Mouse (Mus musculus) heart, embryonic 11.5 days (tissue): ENCODE data around the gene Rapgef1. TPM values are rescaled to one million over a fixed set of nuclear protein-coding genes. Genes with fewer than 3 reads are reported as not detected.
A peak's percentile ranks its signal among the peaks of the same experiment; 100 is the strongest.

Source experiments
- ATAC-seq: fragments of 200-750 bp; cut with Nextera tagmentation; replicated peaks from 2 replicates; pipeline ENCODE4 v1.8.0; 2017; ENCODE audit warnings: moderate library complexity; ENCODE audit not compliant: insufficient number of reproducible peaks, low FRiP score, low TSS enrichment
- H3K27ac ChIP-seq: fragments of 300-500 bp; sonication (generic); 2 replicates; pipeline ENCODE4 v1.5.1; 2014; ENCODE audit warnings: mild to moderate bottlenecking, low read depth, low read length
- H3K27me3 ChIP-seq: fragments of 300-500 bp; sonication (generic); 2 replicates; pipeline ENCODE4 v1.6.1; 2014; ENCODE audit warnings: mild to moderate bottlenecking, low read length, mixed read lengths; ENCODE audit not compliant: control insufficient read depth, insufficient read depth
- H3K36me3 ChIP-seq: fragments of 300-500 bp; sonication (generic); 2 replicates; pipeline ENCODE4 v1.6.1; 2014; ENCODE audit warnings: mild to moderate bottlenecking, low read length, moderate library complexity, mixed read lengths; ENCODE audit not compliant: control insufficient read depth, insufficient read depth
- H3K4me1 ChIP-seq: fragments of 300-500 bp; sonication (generic); 2 replicates; pipeline ENCODE4 v1.6.1; 2014; ENCODE audit warnings: low read length; ENCODE audit not compliant: control insufficient read depth, insufficient read depth
- H3K4me2 ChIP-seq: fragments of 300-500 bp; sonication (generic); 2 replicates; pipeline ENCODE4 v1.6.1; 2014; ENCODE audit warnings: mild to moderate bottlenecking, moderate library complexity
- H3K4me3 ChIP-seq: fragments of 300-500 bp; sonication (generic); 2 replicates; pipeline ENCODE4 v1.5.1; 2014; ENCODE audit warnings: low read depth, low read length
- H3K9ac ChIP-seq: fragments of 300-500 bp; sonication (generic); 2 replicates; pipeline ENCODE4 v1.6.1; 2014; ENCODE audit warnings: mild to moderate bottlenecking, low read depth, low read length, moderate library complexity
- H3K9me3 ChIP-seq: fragments of 300-500 bp; sonication (generic); replicated peaks from 2 replicates; pipeline ENCODE4 v1.6.1; 2016; ENCODE audit warnings: low read length; ENCODE audit not compliant: control insufficient read depth
- WGBS: fragments of 180-500 bp; shearing (Covaris S2); extraction: QIAGEN DNeasy Blood & Tissue Kit; methylation state at CpG from one replicate; pipeline ENCODE4 v1.1.7; 2014; ENCODE audit not compliant: insufficient replicate concordance; 5-methylcytosine and 5-hydroxymethylcytosine counted together
- polyA plus RNA-seq: library from polyadenylated mRNA; unstranded; fragments of >200 nt; fragmentation: Nextera tagmentation; extraction: Ambion mirVana; gene quantifications from 2 replicates; pipeline ENCODE4 v1.2.1, GENCODE M21; 2014

Rapgef1 gene
- polyA plus RNA-seq, 1 experiment from 2014 or later, result 9.1 TPM

GRCm38 (mm10) chr2:29747188-29747782 lies 127.8 kb downstream of the Rapgef1 start:
- Histone ChIP-seq H3K9ac (peak overlapping the region; percentile 63), H3K36me3 (no peaks in the 10 kb centered on the region), H3K4me3 (peak overlapping the region; percentile 48), H3K27ac (no peak overlapping the region), H3K4me2 (peak overlapping the region; percentile 86), H3K9me3 (no peaks in the 10 kb centered on the region), H3K4me1 (peaks cover 2% of the 10 kb centered on the region; the same call in 1 of the 2 replicates), H3K27me3 (peaks cover 58% of the 10 kb centered on the region)
- 2% methylated on average over 47 of the region's 50 CpGs for WGBS
- ATAC-seq, result no peak

DNA sequence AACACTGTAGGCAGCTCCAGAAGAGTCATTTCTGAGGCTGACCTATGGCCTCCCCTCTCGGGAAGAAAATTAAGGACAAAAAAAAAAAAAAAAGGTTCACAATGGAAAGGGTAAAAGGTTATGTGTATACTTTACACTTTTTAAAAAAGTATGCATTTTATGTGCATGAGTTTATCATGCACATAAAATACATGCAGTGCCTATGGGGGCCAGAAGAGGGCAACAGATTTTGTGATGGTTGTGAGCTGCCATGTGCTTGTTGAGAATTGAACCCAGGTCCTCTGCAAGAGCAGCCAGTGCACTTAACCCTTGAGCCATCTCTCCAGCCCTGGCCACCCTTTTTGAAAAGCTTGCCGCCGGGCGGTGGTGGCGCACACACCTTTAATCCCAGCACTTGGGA lies 128.3 kb downstream of the Rapgef1 start:
- WGBS, result 50% methylated on average over 5 of the region's 5 CpGs
- Histone ChIP-seq H3K27me3 (peaks cover 63% of the 10 kb centered on the region), H3K4me1 (peaks cover 2% of the 10 kb centered on the region; the same call in 1 of the 2 replicates), H3K36me3 (no peaks in the 10 kb centered on the region), H3K27ac (no peak overlapping the region), H3K9ac (no peak overlapping the region), H3K4me2 (peak overlapping the region; percentile 86), H3K9me3 (no peaks in the 10 kb centered on the region), H3K4me3 (peak overlapping the region; percentile 48; the same call in 1 of the 2 replicates)
- ATAC-seq, result no peak

DNA sequence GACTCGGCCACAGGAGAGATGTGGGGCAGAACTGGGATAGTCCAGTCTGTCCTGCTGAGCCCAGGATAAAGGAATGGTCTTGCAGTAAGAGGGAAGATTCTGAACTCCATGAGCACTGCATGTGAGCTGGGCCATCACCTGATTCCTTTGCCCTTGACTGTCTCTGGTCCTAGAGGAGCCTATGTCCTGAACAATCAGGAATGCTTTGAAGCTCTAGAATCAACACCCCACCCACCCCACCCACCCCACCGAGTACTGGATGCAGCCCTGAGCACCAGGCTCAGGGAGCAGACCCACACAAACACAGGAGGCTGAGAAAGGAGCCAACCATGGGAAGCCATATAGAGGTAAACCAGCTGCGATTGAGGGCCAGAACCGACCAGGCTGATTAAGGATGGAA lies 129.0 kb downstream of the Rapgef1 start:
- H3K27me3 ChIP-seq, result peaks cover 67% of the 10 kb centered on the region
- H3K4me3 ChIP-seq, result no peak overlapping the region
- no peak for ATAC-seq
- H3K4me1 ChIP-seq, result peaks cover 2% of the 10 kb centered on the region; the same call in 1 of the 2 replicates
- H3K4me2 ChIP-seq, result no peak overlapping the region
- WGBS, result 73% methylated on average over 4 of the region's 4 CpGs
- H3K36me3 ChIP-seq, result no peaks in the 10 kb centered on the region
- no peak overlapping the region for H3K27ac ChIP-seq
- H3K9ac ChIP-seq, result no peak overlapping the region
- H3K9me3 ChIP-seq, result no peaks in the 10 kb centered on the region

DNA sequence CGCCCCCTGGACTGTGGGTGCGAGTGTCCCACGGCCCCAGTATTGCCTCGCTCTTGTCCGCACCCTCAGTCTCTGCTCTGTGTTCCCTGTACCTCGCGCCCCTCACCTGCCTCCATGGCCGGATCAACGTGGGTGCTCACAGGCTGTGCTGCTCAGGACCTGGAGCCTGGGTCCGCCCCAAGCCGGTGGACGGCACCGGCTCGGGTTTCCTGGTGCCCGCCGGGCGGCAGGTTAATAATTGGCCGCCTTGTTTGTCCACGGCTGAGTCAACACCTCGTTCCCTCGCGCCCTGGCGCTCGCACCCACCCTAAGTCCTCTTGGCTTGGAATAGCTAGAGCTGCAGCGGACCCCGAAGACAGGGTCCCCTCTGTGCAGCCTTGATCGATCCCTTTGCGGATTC lies 132.0 kb downstream of the Rapgef1 start, which contains the start of gene Gm13420:
TSS of gene Gm13420 (minus strand) at position 189 of the 400 bp plus-strand sequence.
- no peaks in the 10 kb centered on the region for H3K36me3 ChIP-seq
- H3K27me3 ChIP-seq, result peaks cover 57% of the 10 kb centered on the region
- 8% methylated on average over 28 of the region's 28 CpGs for WGBS
- no peak for ATAC-seq
- H3K4me1 ChIP-seq, result peaks cover 2% of the 10 kb centered on the region; the same call in 1 of the 2 replicates
- 0 out of 2 replicates have a peak within 1 kb of the TSS, but pooled peaks have one; percentile 13 for H3K4me3 ChIP-seq
- no peaks in the 10 kb centered on the region for H3K9me3 ChIP-seq
- H3K9ac ChIP-seq, result no peak within 1 kb of the TSS
- no peak within 1 kb of the TSS for H3K27ac ChIP-seq
- H3K4me2 ChIP-seq, result peak within 1 kb of the TSS; percentile 45

DNA sequence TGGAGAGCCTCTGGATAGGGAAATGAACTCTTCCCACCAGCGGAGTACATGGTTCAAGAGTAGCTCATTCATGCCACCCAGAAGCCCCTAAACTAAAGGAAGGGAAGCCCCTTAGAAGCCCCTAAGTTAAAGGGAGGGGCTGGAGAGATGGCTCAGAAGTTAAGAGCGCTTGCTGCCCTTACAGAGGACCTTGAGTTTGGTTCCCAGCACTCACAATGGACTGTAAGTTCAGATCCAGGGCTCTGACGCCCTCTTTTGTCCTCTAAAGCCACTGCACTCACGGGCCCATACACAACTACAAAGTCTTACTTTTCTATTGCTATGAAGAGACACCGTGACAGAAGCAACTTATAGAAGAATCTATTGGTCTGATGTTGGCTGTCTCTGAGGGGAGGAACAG lies 132.9 kb downstream of the Rapgef1 start:
- H3K27me3 ChIP-seq, result peaks cover 48% of the 10 kb centered on the region
- H3K4me3 ChIP-seq, result no peak overlapping the region
- H3K4me1 ChIP-seq, result peaks cover 2% of the 10 kb centered on the region; the same call in 1 of the 2 replicates
- no peak overlapping the region for H3K9ac ChIP-seq
- no peaks in the 10 kb centered on the region for H3K9me3 ChIP-seq
- H3K27ac ChIP-seq, result no peak overlapping the region
- no peak overlapping the region for H3K4me2 ChIP-seq
- no peaks in the 10 kb centered on the region for H3K36me3 ChIP-seq
- 81% methylated on average over 5 of the region's 5 CpGs for WGBS
- no peak for ATAC-seq

GRCm38 (mm10) chr2:29755693-29756092 lies 136.2 kb downstream of the Rapgef1 start:
- H3K9me3 ChIP-seq, result no peaks in the 10 kb centered on the region
- no peak overlapping the region for H3K27ac ChIP-seq
- ATAC-seq, result no peak
- H3K4me3 ChIP-seq, result no peak overlapping the region
- peaks cover 2% of the 10 kb centered on the region; the same call in 1 of the 2 replicates for H3K4me1 ChIP-seq
- H3K4me2 ChIP-seq, result no peak overlapping the region
- H3K36me3 ChIP-seq, result no peaks in the 10 kb centered on the region
- no peak overlapping the region for H3K9ac ChIP-seq
- peaks cover 25% of the 10 kb centered on the region for H3K27me3 ChIP-seq

DNA sequence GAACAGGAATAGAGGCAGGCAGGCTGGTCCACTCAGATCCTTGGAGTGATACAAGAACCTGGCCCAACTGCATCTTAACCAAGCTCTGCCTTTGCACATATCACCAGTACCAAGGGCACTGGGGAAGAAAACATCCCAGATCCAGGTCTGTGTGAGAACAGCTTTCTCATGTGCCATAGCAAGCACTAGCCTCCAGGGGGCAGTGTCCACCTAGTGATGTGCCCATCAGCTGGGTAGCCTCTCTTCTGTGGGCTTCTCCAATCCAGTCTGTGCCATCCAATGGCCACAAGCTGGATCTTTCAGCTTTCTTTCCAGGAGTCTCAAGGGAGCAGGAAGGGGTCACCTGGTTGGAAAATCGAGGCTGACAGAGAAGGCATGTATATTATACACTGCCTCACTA lies 145.3 kb downstream of the Rapgef1 start:
- Histone ChIP-seq H3K4me3 (no peak overlapping the region), H3K4me2 (no peak overlapping the region), H3K36me3 (no peaks in the 10 kb centered on the region), H3K9me3 (no peaks in the 10 kb centered on the region), H3K9ac (no peak overlapping the region), H3K27me3 (peaks cover 6% of the 10 kb centered on the region; the same call in 1 of the 2 replicates), H3K4me1 (no peaks in the 10 kb centered on the region), H3K27ac (no peak overlapping the region)
- 0% methylated on average over 1 of the region's 1 CpGs for WGBS
- ATAC-seq, result no peak

DNA sequence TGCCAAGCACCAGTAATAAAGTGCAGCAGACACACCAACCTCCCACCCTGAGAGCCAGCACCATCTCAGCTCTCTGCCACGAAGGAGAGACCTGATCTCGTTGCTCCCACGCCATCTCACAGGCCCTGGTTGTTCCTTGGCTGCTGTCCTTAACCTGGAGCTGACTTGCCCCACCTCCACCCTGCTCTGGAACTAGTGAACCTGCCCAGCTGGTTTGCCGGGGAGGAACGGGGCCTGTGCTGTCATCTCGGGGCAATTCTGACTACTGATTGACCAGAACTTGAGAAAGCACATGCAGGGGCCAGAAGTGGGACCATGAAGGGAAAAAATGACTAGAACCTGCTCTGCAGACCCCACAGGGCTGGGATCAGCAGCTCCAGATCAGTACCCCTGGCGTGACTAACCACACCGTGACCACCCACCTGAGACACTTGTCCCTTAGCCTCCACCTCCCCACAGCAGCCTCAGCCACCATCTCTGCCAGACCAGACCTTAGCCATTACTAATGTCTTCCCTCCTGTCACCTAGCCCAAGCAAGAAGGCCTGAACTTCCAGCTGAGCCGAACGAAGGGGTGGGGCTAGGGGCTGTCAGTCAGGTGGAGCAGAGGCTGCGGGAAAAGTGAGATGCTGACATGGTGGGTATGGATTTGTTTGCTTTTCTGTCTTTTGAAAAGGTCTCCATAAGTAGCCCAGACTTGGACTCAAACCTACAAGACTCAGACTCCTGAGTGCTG lies 148.6 kb downstream of the Rapgef1 start:
- no peaks in the 10 kb centered on the region for H3K36me3 ChIP-seq

More for the DNA sequence above, 148.6 kb downstream of the Rapgef1 start:
- H3K4me1 ChIP-seq, result no peaks in the 10 kb centered on the region
- H3K9me3 ChIP-seq, result no peaks in the 10 kb centered on the region
- no peak overlapping the region for H3K4me2 ChIP-seq
- no peak for ATAC-seq
- H3K9ac ChIP-seq, result no peak overlapping the region
- no peak overlapping the region for H3K27ac ChIP-seq
- H3K4me3 ChIP-seq, result no peak overlapping the region
- WGBS, result 62% methylated on average over 11 of the region's 11 CpGs
- no peaks in the 10 kb centered on the region for H3K27me3 ChIP-seq
